Mouse (Mus musculus) heart, adult 2 months (tissue): Measurements from ENCODE around the gene Fam19a5.

ENCODE experiments used
- CTCF ChIP-seq: fragments of 200-600 bp; IDR thresholded peaks from 2 replicates; pipeline ENCODE4 v1.8.1; 2022; ENCODE audit warnings: antibody characterized with exemption, mild to moderate bottlenecking, moderate library complexity
- POLR2A ChIP-seq: fragments of 200-500 bp; IDR thresholded peaks from 2 replicates; pipeline ENCODE4 v1.6.1; 2011; ENCODE audit warnings: mild to moderate bottlenecking, low read depth, low read length, control low read depth; ENCODE audit not compliant: insufficient read depth

DNA sequence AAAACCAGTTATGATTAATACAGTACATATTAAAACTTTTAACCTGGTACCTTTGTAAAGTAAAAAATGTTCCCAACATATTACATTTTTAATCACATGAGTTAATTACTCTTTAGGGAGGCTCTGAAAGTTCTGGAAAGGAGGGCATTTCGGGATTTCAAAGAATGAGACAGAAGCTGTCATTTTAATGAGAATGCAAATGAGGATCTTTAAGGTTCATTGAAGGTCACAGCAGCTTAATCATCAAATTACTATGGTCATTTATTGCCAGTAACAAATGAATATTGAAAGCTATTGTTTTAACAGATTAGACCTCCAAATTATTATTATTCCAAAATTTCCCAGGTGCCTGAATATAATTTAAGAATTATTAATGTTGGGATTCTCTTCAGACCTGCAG, 59.2 kb downstream of the Fam19a5 start:
- no peak for TF ChIP-seq POLR2A
- no peak for TF ChIP-seq CTCF
